Mouse (Mus musculus) thymus, adult 2 months (tissue): Measurements from ENCODE around the gene Zbtb38. TPM values are rescaled to one million over a fixed set of nuclear protein-coding genes. Genes with fewer than 3 reads are reported as not detected.

Experiments
- DNase-seq: peaks from one replicate; pipeline ENCODE4 v3.0.0; 2021
- H3K27ac ChIP-seq: fragments of 200-500 bp; 2 replicates; pipeline ENCODE4 v1.5.1; 2012; ENCODE audit warnings: low read length, control low read depth; ENCODE audit not compliant: control insufficient read depth, insufficient read depth
- H3K27me3 ChIP-seq: fragments of 200-500 bp; 2 replicates; pipeline ENCODE4 v1.6.1; 2012; ENCODE audit warnings: mild to moderate bottlenecking, low read length, moderate library complexity, mixed read lengths; ENCODE audit not compliant: control insufficient read depth, insufficient read depth
- H3K36me3 ChIP-seq: fragments of 200-500 bp; 2 replicates; pipeline ENCODE4 v1.6.1; 2012; ENCODE audit warnings: mild to moderate bottlenecking, low read length, moderate library complexity; ENCODE audit not compliant: control insufficient read depth, insufficient read depth
- H3K4me1 ChIP-seq: fragments of 200-500 bp; replicated peaks from 2 replicates; pipeline ENCODE4 v1.6.1; 2012; ENCODE audit warnings: low read length; ENCODE audit not compliant: control insufficient read depth, insufficient read depth
- H3K4me3 ChIP-seq: fragments of 200-500 bp; 2 replicates; pipeline ENCODE4 v1.5.1; 2012; ENCODE audit warnings: mild to moderate bottlenecking, low read length, control low read depth, moderate library complexity; ENCODE audit not compliant: control insufficient read depth, insufficient read depth
- CTCF ChIP-seq: fragments of 200-500 bp; IDR thresholded peaks from 2 replicates; pipeline ENCODE4 v1.5.1; 2012; ENCODE audit warnings: mild to moderate bottlenecking, control low read depth, low read length, moderate library complexity, borderline replicate concordance; ENCODE audit not compliant: control insufficient read depth, poor library complexity, insufficient read depth; ENCODE audit errors: extremely low read depth
- POLR2A ChIP-seq: fragments of 200-500 bp; IDR thresholded peaks from 2 replicates; pipeline ENCODE4 v1.6.1; 2012; ENCODE audit warnings: mild to moderate bottlenecking, low read length, control low read depth, moderate library complexity; ENCODE audit not compliant: control insufficient read depth, poor library complexity, insufficient read depth; ENCODE audit errors: extremely low read depth
- WGBS: fragments of 180-500 bp; shearing (Covaris S2); methylation state at CpG from one replicate; pipeline ENCODE4 v1.1.7; 2018; 5-methylcytosine and 5-hydroxymethylcytosine counted together
- polyA plus RNA-seq: library from polyadenylated mRNA; depleted of rRNA; stranded (reverse); fragments of >200 nt; gene quantifications from 2 replicates; pipeline ENCODE4 v1.2.3, GENCODE M21; 2012

Gene Zbtb38
- polyA plus RNA-seq, 1 experiment: 7.2 TPM

- no peak for DNase-seq
- H3K27me3 ChIP-seq: no peaks in the 10 kb centered on the region
- WGBS: 89% methylated on average over 14 of the region's 14 CpGs
- no peaks in the 10 kb centered on the region for H3K36me3 ChIP-seq
- H3K4me3 ChIP-seq: no peak overlapping the region
- peak overlapping the region; percentile 71 for H3K27ac ChIP-seq
- peaks cover 23% of the 10 kb centered on the region for H3K4me1 ChIP-seq
- TF ChIP-seq CTCF (no peak), POLR2A (no peak)
These were observed 55.7 kb downstream of the Zbtb38 start for GRCm38 (mm10) chr9:96696788-96697492.

GRCm38 (mm10) chr9:96696141-96696561, 56.5 kb downstream of the Zbtb38 start:
- Histone ChIP-seq H3K27ac (peak overlapping the region; percentile 81), H3K4me3 (peak overlapping the region; percentile 33), H3K36me3 (no peaks in the 10 kb centered on the region), H3K4me1 (peaks cover 21% of the 10 kb centered on the region), H3K27me3 (no peaks in the 10 kb centered on the region)
- TF ChIP-seq POLR2A (no peak), CTCF (no peak)
- DNase-seq: peak; percentile 51
- 55% methylated on average over 12 of the region's 12 CpGs for WGBS

- no peak for DNase-seq
- WGBS: 98% methylated on average over 4 of the region's 4 CpGs
- Histone ChIP-seq H3K27me3 (no peaks in the 10 kb centered on the region), H3K36me3 (peaks cover 11% of the 10 kb centered on the region), H3K4me1 (peaks cover 5% of the 10 kb centered on the region; the same call in 1 of the 2 replicates), H3K27ac (no peak overlapping the region), H3K4me3 (no peak overlapping the region)
- TF ChIP-seq CTCF (no peak), POLR2A (no peak)
These were observed 62.2 kb downstream of the Zbtb38 start for GRCm38 (mm10) chr9:96690461-96690863.

GRCm38 (mm10) chr9:96689076-96689475, 63.6 kb downstream of the Zbtb38 start:
- 93% methylated on average over 4 of the region's 4 CpGs for WGBS
- TF ChIP-seq CTCF: no peak
- TF ChIP-seq POLR2A: no peak
- H3K27me3 ChIP-seq: no peaks in the 10 kb centered on the region
- no peak overlapping the region for H3K27ac ChIP-seq
- no peaks in the 10 kb centered on the region; the same call in 1 of the 2 replicates for H3K4me1 ChIP-seq
- no peak for DNase-seq
- no peak overlapping the region for H3K4me3 ChIP-seq
- peaks cover 11% of the 10 kb centered on the region for H3K36me3 ChIP-seq

- Histone ChIP-seq H3K4me3 (no peak overlapping the region), H3K4me1 (no peaks in the 10 kb centered on the region; the same call in 1 of the 2 replicates), H3K36me3 (peaks cover 11% of the 10 kb centered on the region), H3K27me3 (no peaks in the 10 kb centered on the region), H3K27ac (no peak overlapping the region)
- DNase-seq: no peak
- 92% methylated on average over 21 of the region's 21 CpGs for WGBS
- no peak for TF ChIP-seq POLR2A
- no peak for TF ChIP-seq CTCF
These were observed 64.3 kb downstream of the Zbtb38 start for GRCm38 (mm10) chr9:96688194-96688875.

GRCm38 (mm10) chr9:96687591-96688186, 64.9 kb downstream of the Zbtb38 start:
- WGBS: 97% methylated on average over 20 of the region's 20 CpGs
- DNase-seq: no peak

GRCm38 (mm10) chr9:96685600-96686084, 67.0 kb downstream of the Zbtb38 start:
- WGBS: 95% methylated on average over 18 of the region's 18 CpGs
- Histone ChIP-seq H3K36me3 (peaks cover 11% of the 10 kb centered on the region), H3K4me1 (no peaks in the 10 kb centered on the region; the same call in 1 of the 2 replicates), H3K27ac (no peak overlapping the region), H3K4me3 (no peak overlapping the region), H3K27me3 (no peaks in the 10 kb centered on the region)
- TF ChIP-seq POLR2A: no peak
- no peak for TF ChIP-seq CTCF
- no peak for DNase-seq

More at GRCm38 (mm10) chr9:96687591-96688186, 64.9 kb downstream of the Zbtb38 start:
- no peaks in the 10 kb centered on the region; the same call in 1 of the 2 replicates for H3K4me1 ChIP-seq
- no peak overlapping the region for H3K4me3 ChIP-seq
- no peaks in the 10 kb centered on the region for H3K27me3 ChIP-seq
- TF ChIP-seq POLR2A (no peak), CTCF (no peak)
- H3K36me3 ChIP-seq: peaks cover 11% of the 10 kb centered on the region
- H3K27ac ChIP-seq: no peak overlapping the region
